Mouse (Mus musculus) liver, adult 2 months (tissue): ENCODE measurements at regions not wholly inside any gene's neighbourhood (a gene's known extent, or its start where the extent isn't known, plus 50 kb on each side); places are given as distances from the start of the nearest gene placed in this dataset.

Experiments used
- DNase-seq: peaks from one replicate; pipeline ENCODE4 v3.0.0-alpha.2; 2011; ENCODE audit warnings: low read depth, low spot score; ENCODE audit errors: extremely low read depth
- H3K27ac ChIP-seq: fragments of 200-500 bp; replicated peaks from 2 replicates; pipeline ENCODE4 v1.5.1; 2012; ENCODE audit warnings: low read depth, mild to moderate bottlenecking, control low read depth, inconsistent platforms, low read length; ENCODE audit not compliant: insufficient read depth
- H3K27me3 ChIP-seq: fragments of 200-500 bp; 2 replicates; pipeline ENCODE4 v1.6.1; 2012; ENCODE audit warnings: mild to moderate bottlenecking, moderate library complexity, low read length, inconsistent platforms; ENCODE audit not compliant: control insufficient read depth, insufficient read depth
- H3K36me3 ChIP-seq: fragments of 200-500 bp; 2 replicates; pipeline ENCODE4 v1.6.1; 2012; ENCODE audit warnings: low read length, inconsistent platforms; ENCODE audit not compliant: control insufficient read depth, insufficient read depth
- H3K4me1 ChIP-seq: fragments of 200-500 bp; 2 replicates; pipeline ENCODE4 v1.6.1; 2011; ENCODE audit warnings: low read length; ENCODE audit not compliant: control insufficient read depth, insufficient read depth
- H3K4me3 ChIP-seq: fragments of 200-500 bp; 2 replicates; pipeline ENCODE4 v1.5.1; 2011; ENCODE audit warnings: low read depth, mild to moderate bottlenecking, control low read depth, low read length, moderate library complexity; ENCODE audit not compliant: insufficient read depth
- H3K79me2 ChIP-seq: fragments of 200-500 bp; 2 replicates; pipeline ENCODE4 v1.6.1; 2012; ENCODE audit warnings: inconsistent platforms, mild to moderate bottlenecking, low read length, moderate library complexity; ENCODE audit not compliant: control insufficient read depth, insufficient read depth
- H3K9ac ChIP-seq: fragments of 200-500 bp; 2 replicates; pipeline ENCODE4 v1.6.1; 2012; ENCODE audit warnings: low read depth, mild to moderate bottlenecking, control low read depth, inconsistent platforms, low read length
- CTCF ChIP-seq: fragments of 200-500 bp; IDR thresholded peaks from 2 replicates; pipeline ENCODE4 v1.5.1; 2011; ENCODE audit warnings: low read depth, low read length, control low read depth
- POLR2A ChIP-seq: fragments of 200-500 bp; IDR thresholded peaks from 2 replicates; pipeline ENCODE4 v1.6.1; 2011; ENCODE audit warnings: low read length, control low read depth; ENCODE audit not compliant: insufficient read depth; ENCODE audit errors: extremely low read depth
- WGBS: fragments of 180-500 bp; shearing (Covaris S2); methylation state at CpG from one replicate; pipeline ENCODE4 v1.1.7; 2018; 5-methylcytosine and 5-hydroxymethylcytosine counted together

DNA sequence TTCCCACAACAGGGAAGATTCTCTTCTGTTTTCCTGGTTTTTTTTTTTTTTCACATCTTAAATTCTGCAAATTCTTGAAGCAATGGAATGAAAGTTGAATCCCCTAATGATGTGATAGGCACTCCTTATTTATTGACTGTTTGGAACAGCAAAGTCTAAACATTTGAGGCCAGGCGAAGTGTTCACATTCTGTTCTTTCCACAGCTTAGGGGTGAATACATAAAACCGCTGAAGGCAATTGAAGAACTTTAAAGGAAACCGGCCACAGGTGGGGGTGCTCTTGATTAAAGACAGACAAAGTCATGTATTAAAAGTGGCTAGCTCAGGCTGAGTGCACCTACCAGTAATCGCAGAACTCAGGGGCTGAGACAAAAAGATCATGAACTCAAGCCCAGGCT lies 166.6 kb upstream of the Hnrnpa3 start:
- no peaks in the 10 kb centered on the region for H3K36me3 ChIP-seq
- TF ChIP-seq POLR2A (no peak), CTCF (no peak)
- no peak overlapping the region for H3K4me3 ChIP-seq
- H3K27ac ChIP-seq: no peak overlapping the region
- WGBS: 79% methylated on average over 4 of the region's 4 CpGs
- no peaks in the 10 kb centered on the region for H3K4me1 ChIP-seq
- no peaks in the 10 kb centered on the region for H3K79me2 ChIP-seq
- peak; percentile 25 for DNase-seq
- H3K9ac ChIP-seq: no peak overlapping the region
- H3K27me3 ChIP-seq: no peaks in the 10 kb centered on the region

DNA sequence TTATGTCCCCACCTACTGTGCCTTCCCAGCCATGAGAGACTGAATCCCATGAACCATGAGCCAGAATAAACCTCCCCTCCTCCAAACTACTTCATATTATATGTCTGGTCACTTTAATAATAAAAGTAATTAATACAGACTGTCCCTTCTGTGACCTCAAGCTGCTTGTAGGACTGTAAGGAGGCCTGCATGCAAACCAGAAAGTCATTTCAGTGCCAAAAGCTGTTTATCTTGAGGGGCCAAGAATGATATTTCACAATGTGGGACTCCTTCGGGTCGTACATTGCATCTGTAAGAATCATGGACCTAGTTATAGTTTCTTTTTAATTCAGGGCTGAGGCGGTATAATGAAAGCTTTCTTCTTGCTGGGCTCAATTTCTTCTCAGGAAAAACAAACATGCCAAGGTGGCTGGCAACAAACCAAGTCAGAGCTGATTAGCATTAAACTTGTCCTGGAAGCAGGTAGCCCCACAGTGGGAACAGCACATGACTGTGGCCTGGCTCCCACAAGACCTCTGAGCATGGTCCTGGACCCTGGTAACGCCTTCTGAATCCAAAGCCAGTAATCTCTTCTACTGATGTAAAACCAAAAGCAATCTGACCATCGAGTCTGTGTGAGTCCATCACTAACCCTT lies 162.3 kb upstream of the Hnrnpa3 start:
- Histone ChIP-seq H3K4me1 (no peaks in the 10 kb centered on the region), H3K4me3 (no peak overlapping the region), H3K79me2 (no peaks in the 10 kb centered on the region), H3K27me3 (no peaks in the 10 kb centered on the region), H3K27ac (no peak overlapping the region), H3K9ac (no peak overlapping the region), H3K36me3 (no peaks in the 10 kb centered on the region)
- DNase-seq: peak; percentile 26
- 84% methylated on average over 5 of the region's 5 CpGs for WGBS
- TF ChIP-seq POLR2A (no peak), CTCF (no peak)

DNA sequence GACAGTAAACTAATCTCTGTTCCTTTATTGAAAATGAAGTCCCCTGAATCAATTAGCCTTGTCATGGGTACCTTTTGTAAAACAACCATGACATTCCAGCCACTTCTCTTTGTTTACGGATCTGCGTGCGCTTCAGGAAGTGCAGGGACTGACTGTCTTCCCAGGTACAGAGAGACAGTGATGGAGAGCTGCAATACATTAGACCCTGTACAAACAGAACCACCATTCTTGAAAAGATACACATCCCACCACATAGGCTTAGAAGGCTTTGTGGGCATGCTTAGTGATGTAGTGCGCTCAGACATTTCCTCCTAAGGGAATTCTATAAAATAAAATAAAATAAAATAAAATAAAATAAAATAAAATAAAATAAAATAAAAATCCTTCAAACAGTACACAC lies 148.8 kb upstream of the Hnrnpa3 start:
- Histone ChIP-seq H3K27me3 (no peaks in the 10 kb centered on the region; the same call in 1 of the 2 replicates), H3K4me3 (no peak overlapping the region), H3K36me3 (no peaks in the 10 kb centered on the region), H3K9ac (no peak overlapping the region), H3K79me2 (no peaks in the 10 kb centered on the region), H3K4me1 (no peaks in the 10 kb centered on the region), H3K27ac (no peak overlapping the region)
- no peak for DNase-seq
- TF ChIP-seq POLR2A: no peak
- TF ChIP-seq CTCF: no peak
- 82% methylated on average over 4 of the region's 4 CpGs for WGBS

DNA sequence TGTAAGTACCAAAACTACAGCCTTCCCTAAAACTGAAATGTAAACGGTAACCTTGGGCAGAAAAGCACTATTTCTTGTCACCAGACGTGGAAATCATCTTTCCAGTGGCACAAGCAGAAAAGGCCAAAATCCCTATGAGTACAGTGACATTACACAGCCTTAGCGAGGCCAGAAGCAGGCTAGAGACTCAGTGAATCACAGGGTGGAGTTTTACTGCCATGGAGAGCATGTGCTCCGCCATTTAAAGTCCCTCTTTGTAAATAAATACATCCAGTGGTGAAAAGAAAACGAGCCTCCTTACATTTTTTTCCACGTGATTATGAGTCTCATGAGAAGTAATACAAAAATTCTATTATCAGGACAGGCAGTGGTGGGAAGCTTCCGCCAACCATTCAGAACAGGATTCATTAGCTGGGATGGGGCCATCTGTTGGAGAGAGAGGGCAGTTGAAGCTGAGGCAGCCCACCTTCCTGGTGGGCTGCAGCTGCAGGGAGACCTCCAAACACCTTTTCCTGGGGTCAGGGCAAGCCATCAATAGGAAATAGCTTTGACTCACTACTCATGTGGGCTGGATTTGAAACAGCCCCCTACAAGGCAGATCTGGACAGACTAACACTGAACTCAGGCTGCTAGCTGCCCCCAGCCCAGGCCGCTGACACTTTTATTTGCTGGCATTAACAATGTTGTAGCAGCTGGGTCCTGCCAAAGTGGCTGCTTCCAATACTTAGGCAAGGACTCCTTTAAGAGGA lies 146.5 kb upstream of the Hnrnpa3 start:
- H3K9ac ChIP-seq: no peak overlapping the region
- WGBS: 71% methylated on average over 8 of the region's 8 CpGs
- H3K79me2 ChIP-seq: no peaks in the 10 kb centered on the region
- TF ChIP-seq CTCF (no peak), POLR2A (no peak)
- no peaks in the 10 kb centered on the region for H3K36me3 ChIP-seq
- no peaks in the 10 kb centered on the region; the same call in 1 of the 2 replicates for H3K27me3 ChIP-seq
- H3K4me3 ChIP-seq: no peak overlapping the region
- no peak overlapping the region for H3K27ac ChIP-seq
- DNase-seq: no peak
- H3K4me1 ChIP-seq: no peaks in the 10 kb centered on the region

- TF ChIP-seq POLR2A (no peak), CTCF (no peak)
- Histone ChIP-seq H3K27ac (no peak overlapping the region), H3K79me2 (no peaks in the 10 kb centered on the region)
Observed at GRCm38 (mm10) chr2:75514171-75514570, 144.9 kb upstream of the Hnrnpa3 start.

GRCm38 (mm10) chr2:75516223-75516622 lies 142.8 kb upstream of the Hnrnpa3 start:
- no peak overlapping the region for H3K4me3 ChIP-seq
- no peak overlapping the region for H3K9ac ChIP-seq
- no peaks in the 10 kb centered on the region for H3K79me2 ChIP-seq
- no peaks in the 10 kb centered on the region for H3K36me3 ChIP-seq
- no peak for DNase-seq
- WGBS: 81% methylated on average over 11 of the region's 11 CpGs
- no peak overlapping the region for H3K27ac ChIP-seq
- no peaks in the 10 kb centered on the region for H3K4me1 ChIP-seq
- TF ChIP-seq POLR2A: no peak
- no peak for TF ChIP-seq CTCF
- no peaks in the 10 kb centered on the region; the same call in 1 of the 2 replicates for H3K27me3 ChIP-seq

More at GRCm38 (mm10) chr2:75514171-75514570, 144.9 kb upstream of the Hnrnpa3 start:
- H3K9ac ChIP-seq: no peak overlapping the region
- no peak overlapping the region for H3K4me3 ChIP-seq
- no peaks in the 10 kb centered on the region; the same call in 1 of the 2 replicates for H3K27me3 ChIP-seq
- no peaks in the 10 kb centered on the region for H3K4me1 ChIP-seq
- no peaks in the 10 kb centered on the region for H3K36me3 ChIP-seq
- WGBS: 79% methylated on average over 6 of the region's 6 CpGs
- no peak for DNase-seq
